Mouse (Mus musculus) megakaryocyte, embryonic 14.5 days (primary cell): ENCODE results near the gene Best1. TPM values are rescaled to one million over a fixed set of nuclear protein-coding genes. Genes with fewer than 3 reads are reported as not detected.

ENCODE experiments used
- H3K27me3 ChIP-seq: replicated peaks from 2 replicates; pipeline ENCODE3; 2012; ENCODE audit warnings: inconsistent platforms
- H3K36me3 ChIP-seq: replicated peaks from 2 replicates; pipeline ENCODE3; 2012; ENCODE audit warnings: low read length, inconsistent platforms, mixed read lengths
- H3K4me1 ChIP-seq: 2 replicates; pipeline ENCODE4 v1.6.1; 2012; ENCODE audit warnings: inconsistent platforms
- H3K4me3 ChIP-seq: replicated peaks from 2 replicates; pipeline ENCODE3; 2012; ENCODE audit warnings: moderate library complexity, mild to moderate bottlenecking, inconsistent platforms
- H3K9me3 ChIP-seq: 2 replicates; pipeline ENCODE4 v1.6.1; 2012; ENCODE audit warnings: inconsistent platforms
- FLI1 ChIP-seq: IDR thresholded peaks from 2 replicates; pipeline ENCODE4 v1.6.1; 2012; ENCODE audit warnings: low read length, inconsistent platforms, mixed read lengths
- GATA1 ChIP-seq: IDR thresholded peaks from 3 replicates; pipeline ENCODE4 v1.6.1; 2012; ENCODE audit warnings: mixed read lengths, low read length, inconsistent platforms, borderline replicate concordance
- polyA plus RNA-seq: library from polyadenylated mRNA; stranded (reverse); fragments of >175 nt; gene quantifications from 2 replicates; pipeline ENCODE4 v1.2.3, GENCODE M21; 2012; ENCODE audit warnings: low replicate concordance; ENCODE audit not compliant: insufficient read depth

Gene Best1
- polyA plus RNA-seq, 1 experiment = not detected

GRCm38 (mm10) chr19:10041388-10042148 lies 40.1 kb upstream of the Best1 start, which contains the start of gene Fads3:
Gene Fads3 (plus strand): TSS chr19:10041569.
- Histone ChIP-seq H3K27me3 (peaks cover 56% of the 10 kb centered on the region), H3K36me3 (peaks cover 30% of the 10 kb centered on the region), H3K4me1 (peaks cover 68% of the 10 kb centered on the region)

GRCm38 (mm10) chr19:10040866-10041387 lies 39.5 kb upstream of the Best1 start:
- peaks cover 30% of the 10 kb centered on the region for H3K36me3 ChIP-seq
- H3K4me1 ChIP-seq = peaks cover 68% of the 10 kb centered on the region
- H3K27me3 ChIP-seq = peaks cover 63% of the 10 kb centered on the region
- H3K9me3 ChIP-seq = no peaks in the 10 kb centered on the region
- peak overlapping the region; percentile 95 for H3K4me3 ChIP-seq
- no peak for TF ChIP-seq GATA1
- TF ChIP-seq FLI1 = no peak

More at GRCm38 (mm10) chr19:10041388-10042148, 40.1 kb upstream of the Best1 start, which contains the start of gene Fads3:
- peak within 1 kb of the TSS; percentile 95 for H3K4me3 ChIP-seq
- H3K9me3 ChIP-seq = no peaks in the 10 kb centered on the region
- TF ChIP-seq FLI1 (no peak), GATA1 (no peak)

- Histone ChIP-seq H3K9me3 (no peaks in the 10 kb centered on the region), H3K27me3 (peaks cover 71% of the 10 kb centered on the region), H3K4me1 (peaks cover 63% of the 10 kb centered on the region), H3K4me3 (no peak overlapping the region), H3K36me3 (peaks cover 18% of the 10 kb centered on the region)
- no peak for TF ChIP-seq GATA1
- no peak for TF ChIP-seq FLI1
These were observed 38.2 kb upstream of the Best1 start for GRCm38 (mm10) chr19:10039615-10040014.

- peaks cover 66% of the 10 kb centered on the region for H3K27me3 ChIP-seq
- peaks cover 11% of the 10 kb centered on the region for H3K36me3 ChIP-seq
- H3K4me1 ChIP-seq = peaks cover 61% of the 10 kb centered on the region
- H3K9me3 ChIP-seq = no peaks in the 10 kb centered on the region
- H3K4me3 ChIP-seq = no peak overlapping the region
- TF ChIP-seq GATA1 (no peak), FLI1 (no peak)
These were observed 37.5 kb upstream of the Best1 start for GRCm38 (mm10) chr19:10038910-10039309.

GRCm38 (mm10) chr19:10038364-10038763 lies 36.9 kb upstream of the Best1 start:
- H3K27me3 ChIP-seq = peaks cover 63% of the 10 kb centered on the region
- H3K4me1 ChIP-seq = peaks cover 61% of the 10 kb centered on the region
- H3K9me3 ChIP-seq = no peaks in the 10 kb centered on the region
- peaks cover 5% of the 10 kb centered on the region for H3K36me3 ChIP-seq
- TF ChIP-seq FLI1 = no peak
- TF ChIP-seq GATA1 = no peak
- no peak overlapping the region for H3K4me3 ChIP-seq

GRCm38 (mm10) chr19:10037534-10037933 lies 36.1 kb upstream of the Best1 start:
- Histone ChIP-seq H3K9me3 (no peaks in the 10 kb centered on the region), H3K4me1 (peaks cover 59% of the 10 kb centered on the region)

GRCm38 (mm10) chr19:10034785-10035447 lies 33.5 kb upstream of the Best1 start:
- Histone ChIP-seq H3K9me3 (no peaks in the 10 kb centered on the region), H3K4me1 (peaks cover 65% of the 10 kb centered on the region), H3K27me3 (peaks cover 74% of the 10 kb centered on the region), H3K4me3 (no peak overlapping the region), H3K36me3 (no peaks in the 10 kb centered on the region)
- no peak for TF ChIP-seq FLI1
- TF ChIP-seq GATA1 = no peak

More at GRCm38 (mm10) chr19:10037534-10037933, 36.1 kb upstream of the Best1 start:
- H3K36me3 ChIP-seq = no peaks in the 10 kb centered on the region
- no peak for TF ChIP-seq FLI1
- TF ChIP-seq GATA1 = no peak
- H3K4me3 ChIP-seq = no peak overlapping the region
- peaks cover 67% of the 10 kb centered on the region for H3K27me3 ChIP-seq

- no peak for TF ChIP-seq GATA1
- no peak for TF ChIP-seq FLI1
- H3K9me3 ChIP-seq = no peaks in the 10 kb centered on the region
- no peak overlapping the region for H3K4me3 ChIP-seq
- H3K4me1 ChIP-seq = peaks cover 66% of the 10 kb centered on the region
- H3K36me3 ChIP-seq = no peaks in the 10 kb centered on the region
- peaks cover 74% of the 10 kb centered on the region for H3K27me3 ChIP-seq
These were observed 32.9 kb upstream of the Best1 start for GRCm38 (mm10) chr19:10034356-10034755.

- H3K4me3 ChIP-seq = no peak overlapping the region
- H3K36me3 ChIP-seq = peaks cover under 1% of the 10 kb centered on the region
- H3K27me3 ChIP-seq = peaks cover 72% of the 10 kb centered on the region
- no peaks in the 10 kb centered on the region for H3K9me3 ChIP-seq
- TF ChIP-seq GATA1 = no peak
- no peak for TF ChIP-seq FLI1
- H3K4me1 ChIP-seq = peaks cover 64% of the 10 kb centered on the region
These were observed 32.0 kb upstream of the Best1 start for GRCm38 (mm10) chr19:10033211-10033973.
